Mouse (Mus musculus) neural tube, embryonic 11.5 days (tissue): Measurements from ENCODE around the gene Spice1. TPM values are rescaled to one million over a fixed set of nuclear protein-coding genes. Genes with fewer than 3 reads are reported as not detected.
A peak's percentile ranks its signal among the peaks of the same experiment; 100 is the strongest.

Experiments used
- ATAC-seq: fragments of 200-750 bp; cut with Nextera tagmentation; 2 replicates; pipeline ENCODE4 v1.8.0; 2017; ENCODE audit warnings: moderate number of reproducible peaks, mild to moderate bottlenecking, moderate TSS enrichment, moderate library complexity; ENCODE audit not compliant: insufficient read depth, low FRiP score, low TSS enrichment
- DNase-seq: peaks from one replicate; pipeline ENCODE4 v3.0.0-alpha.2; 2015; ENCODE audit warnings: low spot score
- H3K27ac ChIP-seq: fragments of 300-500 bp; sonication (generic); 2 replicates; pipeline ENCODE4 v1.5.1; 2014; ENCODE audit warnings: low read depth, mild to moderate bottlenecking, low read length
- H3K27me3 ChIP-seq: fragments of 300-500 bp; sonication (generic); 2 replicates; pipeline ENCODE4 v1.6.1; 2014; ENCODE audit warnings: mild to moderate bottlenecking, low read length, mixed read lengths; ENCODE audit not compliant: control insufficient read depth, insufficient read depth
- H3K36me3 ChIP-seq: fragments of 300-500 bp; sonication (generic); 2 replicates; pipeline ENCODE4 v1.6.1; 2014; ENCODE audit warnings: mild to moderate bottlenecking, low read length, moderate library complexity, mixed read lengths; ENCODE audit not compliant: control insufficient read depth, insufficient read depth
- H3K4me1 ChIP-seq: fragments of 300-500 bp; sonication (generic); 2 replicates; pipeline ENCODE4 v1.6.1; 2014; ENCODE audit warnings: low read length, mixed read lengths; ENCODE audit not compliant: control insufficient read depth, insufficient read depth
- H3K4me2 ChIP-seq: fragments of 300-500 bp; sonication (generic); 2 replicates; pipeline ENCODE4 v1.6.1; 2014; ENCODE audit warnings: low read depth, mild to moderate bottlenecking, moderate library complexity
- H3K4me3 ChIP-seq: fragments of 300-500 bp; sonication (generic); 2 replicates; pipeline ENCODE4 v1.5.1; 2014; ENCODE audit warnings: low read depth, low read length
- H3K9ac ChIP-seq: fragments of 300-500 bp; sonication (generic); 2 replicates; pipeline ENCODE4 v1.6.1; 2014; ENCODE audit warnings: mild to moderate bottlenecking, low read length
- H3K9me3 ChIP-seq: fragments of 300-500 bp; sonication (generic); 2 replicates; pipeline ENCODE4 v1.6.1; 2016; ENCODE audit warnings: low read length; ENCODE audit not compliant: control insufficient read depth
- WGBS: fragments of 180-500 bp; shearing (Covaris S2); extraction: QIAGEN DNeasy Blood & Tissue Kit; methylation state at CpG from one replicate; pipeline ENCODE4 v1.1.7; 2014; 5-methylcytosine and 5-hydroxymethylcytosine counted together
- polyA plus RNA-seq: library from polyadenylated mRNA; unstranded; fragments of >200 nt; fragmentation: Nextera tagmentation; extraction: Ambion mirVana; gene quantifications from 2 replicates; pipeline ENCODE4 v1.2.1, GENCODE M21; 2014

Spice1 gene
- polyA plus RNA-seq, 1 experiment from 2014 or later = 29.9 TPM

- ATAC-seq = no peak
- H3K4me3 ChIP-seq = no peak overlapping the region
- H3K27me3 ChIP-seq = no peaks in the 10 kb centered on the region
- no peak overlapping the region for H3K9ac ChIP-seq
- H3K9me3 ChIP-seq = no peaks in the 10 kb centered on the region
- no peak overlapping the region for H3K4me2 ChIP-seq
- WGBS = 63% methylated on average over 3 of the region's 3 CpGs
- H3K36me3 ChIP-seq = no peaks in the 10 kb centered on the region
- H3K27ac ChIP-seq = no peak overlapping the region
- no peak for DNase-seq
- no peaks in the 10 kb centered on the region for H3K4me1 ChIP-seq
Observed at GRCm38 (mm10) chr16:44423499-44423898, 76.6 kb downstream of the Spice1 start.

GRCm38 (mm10) chr16:44428456-44428855 is 81.5 kb downstream of the Spice1 start:
- ATAC-seq (no peak), DNase-seq (no peak)
- no peak overlapping the region for H3K9ac ChIP-seq
- no peak overlapping the region for H3K27ac ChIP-seq
- H3K27me3 ChIP-seq = no peaks in the 10 kb centered on the region
- no peaks in the 10 kb centered on the region for H3K4me1 ChIP-seq
- no peak overlapping the region for H3K4me2 ChIP-seq
- 84% methylated on average over 5 of the region's 5 CpGs for WGBS
- H3K4me3 ChIP-seq = no peak overlapping the region
- no peaks in the 10 kb centered on the region for H3K9me3 ChIP-seq
- no peaks in the 10 kb centered on the region for H3K36me3 ChIP-seq

- no peaks in the 10 kb centered on the region for H3K4me1 ChIP-seq
- H3K9ac ChIP-seq = no peak overlapping the region
- H3K4me3 ChIP-seq = no peak overlapping the region
- no peak overlapping the region for H3K27ac ChIP-seq
- ATAC-seq (peak; percentile 60; the same call in 1 of the 2 replicates), DNase-seq (peak; percentile 17)
- H3K36me3 ChIP-seq = no peaks in the 10 kb centered on the region
- WGBS = 60% methylated on average over 7 of the region's 7 CpGs
- H3K9me3 ChIP-seq = no peaks in the 10 kb centered on the region
- no peaks in the 10 kb centered on the region for H3K27me3 ChIP-seq
- no peak overlapping the region for H3K4me2 ChIP-seq
Observed at GRCm38 (mm10) chr16:44430021-44430420, 83.1 kb downstream of the Spice1 start.

GRCm38 (mm10) chr16:44434931-44435330 is 88.0 kb downstream of the Spice1 start:
- Histone ChIP-seq H3K27ac (no peak overlapping the region), H3K4me2 (no peak overlapping the region), H3K9ac (no peak overlapping the region), H3K27me3 (no peaks in the 10 kb centered on the region), H3K36me3 (no peaks in the 10 kb centered on the region), H3K9me3 (no peaks in the 10 kb centered on the region), H3K4me1 (no peaks in the 10 kb centered on the region), H3K4me3 (no peak overlapping the region)
- 90% methylated on average over 7 of the region's 7 CpGs for WGBS
- ATAC-seq (no peak), DNase-seq (no peak)

- no peak overlapping the region for H3K4me2 ChIP-seq
- no peak for DNase-seq
- H3K9ac ChIP-seq = no peak overlapping the region
- no peak overlapping the region for H3K4me3 ChIP-seq
- no peaks in the 10 kb centered on the region for H3K36me3 ChIP-seq
- no peaks in the 10 kb centered on the region for H3K27me3 ChIP-seq
- H3K9me3 ChIP-seq = no peaks in the 10 kb centered on the region
- no peak overlapping the region for H3K27ac ChIP-seq
- H3K4me1 ChIP-seq = no peaks in the 10 kb centered on the region
- 72% methylated on average over 4 of the region's 4 CpGs for WGBS
- ATAC-seq = no peak
Observed at GRCm38 (mm10) chr16:44435481-44435880, 88.6 kb downstream of the Spice1 start.

Other genes starting within 250 kb of the Spice1 start
- gene Atp6v1a, start 207.4 kb upstream of the Spice1 start, polyA plus RNA-seq = 77.4 and 80.8 TPM in 2 replicates
- 84.2 and 87.2 TPM in 2 replicates for gene Naa50, start 207.3 kb upstream of the Spice1 start, polyA plus RNA-seq
- 4.7 and 5.4 TPM in 2 replicates for gene Usf3, start 173.9 kb upstream of the Spice1 start, polyA plus RNA-seq
- gene Sidt1, start 13.9 kb upstream of the Spice1 start, polyA plus RNA-seq = 0.18 and 0.32 TPM in 2 replicates
- gene Cfap44, start 47.7 kb downstream of the Spice1 start, polyA plus RNA-seq = 0.44 and 0.95 TPM in 2 replicates
- 43.8 and 48.2 TPM in 2 replicates for gene Boc, start 211.8 kb downstream of the Spice1 start, polyA plus RNA-seq